Mouse (Mus musculus) common myeloid progenitor, adult 5-6 weeks (primary cell): ENCODE measurements at regions not wholly inside any gene's neighbourhood (a gene's known extent, or its start where the extent isn't known, plus 50 kb on each side); places are given as distances from the start of the nearest gene placed in this dataset.
A peak's percentile ranks its signal among the peaks of the same experiment; 100 is the strongest.

Experiments
- ATAC-seq: replicated peaks from 2 replicates; pipeline ENCODE4 v1.8.0; 2016; ENCODE audit warnings: low read depth, mild to moderate bottlenecking, moderate TSS enrichment, inconsistent platforms; ENCODE audit not compliant: poor library complexity, severe bottlenecking

DNA sequence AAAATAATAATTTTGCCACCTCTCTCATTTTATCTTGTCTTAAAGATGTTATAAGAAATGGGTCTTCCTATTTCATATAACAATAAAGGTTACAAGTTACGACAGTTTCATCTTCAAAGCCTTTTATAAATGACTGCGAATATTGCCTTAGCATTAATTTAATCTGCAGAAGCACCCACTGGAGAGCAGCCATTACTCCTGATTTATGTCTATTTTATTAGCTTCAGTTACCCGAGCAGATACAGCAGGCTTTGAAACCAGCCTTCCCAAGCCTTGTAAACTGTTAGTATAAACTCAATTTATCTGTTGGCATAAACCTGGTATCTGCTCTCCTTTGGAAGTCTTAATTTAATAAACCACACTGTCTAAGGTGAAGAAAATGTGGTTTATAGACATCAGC is 2851.6 kb upstream of the Gm6569 start:
- no peak for ATAC-seq

DNA sequence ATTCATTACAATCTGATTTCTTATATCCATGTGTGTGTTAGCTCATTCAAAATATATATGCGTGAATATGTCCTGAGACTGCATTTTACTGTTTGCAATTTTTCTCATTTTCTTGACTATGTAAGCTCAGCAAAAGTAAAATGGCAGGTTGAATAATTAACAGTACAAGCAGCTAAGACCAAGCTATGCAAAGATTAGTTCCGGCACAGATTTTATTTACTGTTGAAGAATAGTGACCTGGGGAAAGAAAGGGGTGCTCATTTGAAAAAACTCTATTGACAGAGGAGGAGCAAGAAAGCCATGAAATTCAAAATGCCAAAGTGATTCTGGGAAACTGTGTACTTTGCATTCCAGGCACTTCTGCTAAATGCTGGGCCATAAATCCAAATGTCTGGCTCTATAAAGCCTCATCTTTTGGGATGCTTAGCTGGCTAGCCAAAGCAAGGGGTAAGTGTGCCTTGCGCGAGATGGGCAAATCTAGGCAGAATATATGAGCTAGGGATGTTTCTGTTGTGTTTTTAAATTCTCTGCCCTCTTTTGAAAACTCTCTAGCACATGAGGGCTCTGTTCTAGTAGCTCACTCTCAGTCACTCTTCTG is 2846.3 kb upstream of the Gm6569 start:
- no peak for ATAC-seq

DNA sequence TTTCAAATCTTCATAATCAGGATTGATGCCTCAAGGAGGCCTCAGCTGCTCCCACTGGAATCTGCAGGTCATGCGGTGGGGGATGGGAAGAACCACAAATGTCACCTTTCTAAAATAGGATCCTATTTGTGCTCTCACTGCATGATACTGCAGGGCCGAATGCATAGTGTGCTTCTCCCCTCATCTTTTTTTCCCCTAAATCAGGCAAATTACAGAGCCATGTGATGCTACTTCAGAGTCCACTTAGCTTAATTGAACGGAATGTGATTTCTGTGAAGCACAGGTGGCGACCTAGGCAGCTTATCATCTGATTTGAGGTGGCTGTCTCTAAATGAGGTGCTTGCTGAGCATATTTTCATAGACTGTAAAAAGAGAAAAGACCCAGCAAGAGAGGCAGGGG is 2841.0 kb upstream of the Gm6569 start:
- no peak for ATAC-seq

DNA sequence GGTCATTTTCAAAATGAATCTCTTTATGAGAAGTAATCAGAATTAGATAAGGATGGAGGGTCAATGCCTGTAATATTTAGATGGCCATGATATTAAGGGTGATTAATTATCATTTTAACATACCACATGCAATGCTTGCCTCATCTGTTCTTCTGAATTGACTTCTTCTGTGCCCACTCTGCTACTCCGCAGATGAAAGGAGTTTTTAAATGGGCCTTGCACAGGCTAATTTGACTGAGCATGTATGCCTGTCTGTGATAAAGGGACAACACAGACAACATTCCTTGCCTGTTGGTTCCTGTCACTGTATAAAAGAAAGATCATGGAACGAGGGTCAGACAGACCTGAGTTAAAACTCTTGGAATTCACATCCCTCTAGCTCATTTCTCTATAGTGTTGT is 2824.0 kb upstream of the Gm6569 start:
- no peak for ATAC-seq

DNA sequence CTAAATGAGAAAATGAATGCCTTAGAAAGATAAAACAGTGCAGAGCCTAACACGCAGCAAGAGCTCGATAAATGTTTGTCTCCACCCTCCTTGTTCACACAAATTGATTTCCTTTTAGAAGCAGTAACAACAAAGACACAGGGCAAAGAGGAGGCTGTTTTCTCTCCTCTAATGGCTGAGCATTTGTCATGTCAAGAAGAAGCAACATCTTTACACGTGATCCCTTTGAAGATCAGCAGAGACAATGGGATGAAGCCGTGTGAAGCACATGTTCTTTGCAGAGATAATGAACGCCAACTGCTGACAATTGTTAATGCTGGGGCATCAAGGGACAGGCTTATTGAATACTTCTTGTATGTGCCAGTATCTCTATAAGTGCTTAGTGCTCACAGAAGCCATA is 2823.6 kb upstream of the Gm6569 start:
- no peak for ATAC-seq

DNA sequence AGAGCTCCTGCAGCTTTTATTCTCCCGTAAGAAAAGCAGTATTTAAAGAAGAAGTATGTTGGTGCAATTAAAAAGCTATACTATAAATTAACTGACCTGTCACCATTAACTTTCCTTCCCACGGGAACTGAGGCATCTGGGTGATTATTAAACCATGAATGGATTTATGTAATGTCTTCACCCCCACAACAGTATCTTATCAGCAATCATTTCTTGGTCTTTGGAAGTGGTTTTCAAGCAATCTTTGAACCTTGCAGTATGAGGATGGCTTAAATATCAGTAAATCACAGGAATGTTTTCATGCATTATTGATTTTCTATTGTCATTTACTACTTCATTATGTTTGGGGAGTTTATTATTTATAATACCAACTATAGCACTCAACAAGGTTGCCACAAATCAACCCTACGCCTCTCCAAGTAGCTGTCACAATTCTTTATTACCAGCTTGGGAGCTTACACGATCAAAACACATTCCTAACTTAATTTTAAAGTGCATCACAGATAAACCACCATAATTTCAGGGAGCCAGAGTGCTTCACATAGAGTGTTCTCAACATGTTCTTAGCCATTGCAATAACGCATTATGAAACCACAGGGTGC is 2780.0 kb upstream of the Gm6569 start:
- ATAC-seq: no peak

DNA sequence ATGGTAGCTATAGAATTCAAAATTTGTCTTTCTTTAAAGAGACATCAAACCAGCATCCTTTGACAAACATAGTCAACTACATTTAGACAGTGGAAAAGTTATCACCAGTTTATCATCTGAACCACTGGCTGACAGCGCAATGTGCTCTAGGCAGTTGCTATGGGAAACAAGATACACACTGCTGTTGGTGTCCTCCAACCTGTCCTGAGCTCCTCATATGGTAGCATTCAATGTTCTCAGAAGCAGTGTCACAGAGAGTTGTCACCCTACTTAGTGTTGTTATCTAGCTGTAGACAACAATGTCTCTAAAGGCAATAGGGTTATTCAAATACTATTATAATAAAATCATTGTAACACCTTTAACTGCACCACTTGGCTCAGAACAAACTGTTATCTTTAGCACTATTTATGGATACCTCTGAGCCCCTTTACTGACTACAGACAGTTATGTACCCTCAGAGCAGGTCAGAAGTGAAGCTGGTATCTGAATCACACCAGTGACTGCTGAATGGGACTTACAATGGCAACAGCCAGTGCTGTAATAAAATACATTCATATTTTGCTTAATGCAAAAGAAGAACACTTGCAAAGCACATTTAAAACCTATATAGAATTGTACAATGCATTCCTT is 2747.9 kb upstream of the Gm6569 start:
- no peak for ATAC-seq

DNA sequence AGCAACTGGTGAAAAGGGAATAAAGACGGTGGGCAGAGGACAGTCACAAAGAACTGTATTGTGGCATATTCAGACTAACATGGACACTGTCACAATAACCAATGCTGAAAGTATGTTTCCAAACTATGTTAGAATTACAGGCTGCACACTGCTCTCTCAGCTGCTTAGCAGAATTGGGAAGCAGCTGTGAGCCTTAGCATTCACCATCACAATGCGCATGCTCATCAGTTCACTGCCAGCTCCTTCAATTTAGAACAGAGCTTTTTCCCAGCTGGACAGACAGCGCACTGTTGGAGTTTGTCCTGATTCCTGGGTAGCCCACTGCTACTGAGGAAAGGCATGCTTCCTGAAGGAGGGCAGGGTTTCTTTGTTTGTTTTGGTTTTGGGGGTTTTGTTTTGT is 2735.2 kb upstream of the Gm6569 start:
- ATAC-seq: no peak

DNA sequence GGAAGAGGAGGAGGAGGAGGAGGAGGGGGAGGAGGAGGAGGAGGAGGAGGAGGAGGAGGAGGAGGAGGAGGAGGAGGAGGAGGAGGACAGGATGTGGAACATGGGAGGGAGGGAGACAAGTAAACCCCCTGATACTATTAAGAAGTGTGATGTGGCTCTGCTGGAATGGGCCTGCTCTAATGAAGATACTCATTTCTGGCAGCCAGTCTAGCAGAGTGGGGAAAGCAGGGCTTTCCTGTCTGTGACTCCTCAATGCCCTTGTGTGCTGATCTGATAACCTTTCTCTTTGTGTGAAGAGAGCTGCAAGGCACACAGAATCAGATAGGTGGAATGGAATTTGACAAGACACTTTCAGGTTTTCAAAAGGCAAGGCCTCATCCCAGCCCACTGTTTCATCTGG is 2704.6 kb upstream of the Gm6569 start:
- no peak for ATAC-seq

DNA sequence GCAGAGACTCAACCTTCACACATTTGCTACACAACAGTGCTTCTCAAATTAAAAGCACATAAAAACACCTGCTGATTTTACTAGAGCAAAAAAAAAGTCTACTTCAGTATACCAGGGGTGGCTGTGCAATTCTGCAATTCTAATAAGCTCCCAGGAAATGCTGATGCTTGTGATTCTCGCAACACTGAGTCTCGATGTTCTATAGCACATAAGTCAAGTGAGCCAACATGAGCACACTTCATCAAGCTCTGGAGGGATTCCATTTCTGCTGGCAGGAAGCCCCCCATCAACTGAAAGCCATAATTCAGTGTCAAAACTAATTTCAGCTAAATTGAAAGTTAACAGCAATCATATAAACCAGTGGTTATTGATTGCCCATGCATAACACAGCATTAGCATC is 2676.7 kb upstream of the Gm6569 start:
- no peak for ATAC-seq

DNA sequence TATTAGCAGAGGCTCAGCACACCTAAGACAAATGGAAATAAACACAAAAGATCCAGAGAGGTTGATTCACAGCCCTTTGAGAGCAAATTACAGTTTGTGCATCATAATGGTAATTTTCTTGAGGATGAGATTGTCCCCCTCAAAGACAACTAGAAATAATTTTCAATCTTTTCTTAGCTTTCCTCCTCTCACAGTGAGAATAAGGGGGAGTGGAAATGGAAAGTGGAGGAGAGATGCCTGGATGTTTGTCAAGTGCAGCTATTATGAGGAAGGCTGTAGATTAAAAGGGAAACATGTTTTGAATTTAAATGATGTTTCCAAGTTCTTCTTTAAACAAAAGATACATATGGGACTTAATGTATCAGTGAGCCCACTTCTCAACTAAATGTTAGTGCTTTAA is 2672.3 kb upstream of the Gm6569 start:
- no peak for ATAC-seq

DNA sequence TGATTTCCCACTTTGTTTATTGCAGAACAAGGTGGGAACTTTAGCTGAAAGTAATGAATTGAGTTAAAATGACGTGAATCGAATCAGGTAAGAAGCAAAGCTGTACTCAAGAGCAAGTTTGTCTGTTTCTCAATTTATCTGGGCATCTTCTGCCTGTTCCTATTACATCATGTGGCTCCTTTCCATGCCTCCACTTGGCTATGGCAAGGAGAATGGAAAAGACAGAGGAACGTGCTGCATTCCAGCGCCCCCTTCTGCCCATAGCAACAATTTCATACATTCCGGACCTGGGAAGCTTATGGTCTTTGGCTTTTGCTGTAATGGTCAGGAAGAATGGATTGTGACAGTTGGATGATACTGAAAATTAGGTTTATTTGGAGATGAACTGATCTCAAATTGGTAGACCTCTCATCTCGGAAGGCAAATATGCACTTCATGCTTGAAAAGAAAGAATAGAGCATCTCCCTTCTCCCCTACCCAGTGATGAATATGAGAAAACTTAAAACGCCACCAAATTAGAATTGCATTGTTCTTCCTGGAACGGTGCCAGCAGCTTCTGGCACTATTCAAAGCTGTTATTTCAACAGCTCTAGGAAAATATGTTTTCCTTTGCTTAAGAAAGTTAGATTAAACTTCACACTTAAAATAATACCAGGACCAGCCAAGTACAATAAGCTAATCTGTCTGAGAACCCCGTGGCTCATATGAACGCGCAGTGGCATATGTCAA is 2639.2 kb upstream of the Gm6569 start:
- no peak for ATAC-seq

DNA sequence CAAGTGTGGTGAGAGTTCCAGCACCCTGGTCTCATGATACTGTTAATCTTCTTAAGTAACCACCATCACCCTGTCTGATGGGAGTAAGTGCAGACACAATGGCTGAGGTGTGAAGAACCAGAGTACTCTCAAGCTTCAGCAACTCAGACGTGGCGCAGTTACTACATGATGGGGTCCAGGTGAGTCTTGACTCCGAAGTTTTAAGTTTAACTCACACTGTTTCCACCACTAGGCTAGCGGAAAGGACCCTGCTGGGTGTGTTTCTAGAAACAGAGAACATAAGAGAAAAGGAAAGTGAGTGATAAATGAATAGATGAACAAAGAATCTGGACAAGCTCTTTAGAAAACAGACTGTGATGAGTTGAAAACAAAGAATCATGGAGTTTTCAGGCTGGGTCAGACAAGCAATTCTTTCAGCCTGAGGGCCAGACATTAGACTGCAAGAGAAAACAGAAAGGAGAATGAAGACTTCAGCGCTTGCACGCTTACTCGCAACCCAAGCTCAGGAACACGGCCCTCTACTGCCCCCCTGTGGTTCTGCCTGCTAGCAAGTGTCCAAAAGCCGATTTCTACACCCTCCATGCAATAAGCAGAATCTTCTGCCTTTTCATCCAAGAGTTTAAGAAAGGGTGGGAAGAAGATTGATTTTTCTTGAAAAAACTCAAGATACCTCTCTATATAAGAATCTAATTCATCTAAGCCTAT is 2593.6 kb upstream of the Gm6569 start:
- ATAC-seq: peak; percentile 71; the same call in 1 of the 2 replicates

DNA sequence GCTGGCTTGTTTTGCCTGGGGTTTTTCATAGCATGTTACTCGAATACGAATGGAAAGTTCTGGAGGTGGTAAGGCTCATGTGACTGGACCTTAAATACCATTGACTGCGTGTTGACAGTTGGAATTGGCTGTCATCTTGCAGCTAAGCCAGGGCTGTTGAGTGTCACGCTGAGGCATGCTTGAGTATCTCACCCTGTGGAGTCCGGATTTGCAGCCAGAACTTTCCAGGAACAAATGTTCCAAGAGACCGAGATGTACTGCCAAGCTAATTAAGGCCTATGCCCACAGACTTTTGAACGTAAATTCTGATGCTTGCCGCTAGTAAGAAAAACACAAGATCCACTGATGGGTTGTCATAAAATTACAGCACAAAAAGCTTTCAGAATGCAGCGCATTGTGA is 2590.8 kb upstream of the Gm6569 start:
- ATAC-seq: no peak

DNA sequence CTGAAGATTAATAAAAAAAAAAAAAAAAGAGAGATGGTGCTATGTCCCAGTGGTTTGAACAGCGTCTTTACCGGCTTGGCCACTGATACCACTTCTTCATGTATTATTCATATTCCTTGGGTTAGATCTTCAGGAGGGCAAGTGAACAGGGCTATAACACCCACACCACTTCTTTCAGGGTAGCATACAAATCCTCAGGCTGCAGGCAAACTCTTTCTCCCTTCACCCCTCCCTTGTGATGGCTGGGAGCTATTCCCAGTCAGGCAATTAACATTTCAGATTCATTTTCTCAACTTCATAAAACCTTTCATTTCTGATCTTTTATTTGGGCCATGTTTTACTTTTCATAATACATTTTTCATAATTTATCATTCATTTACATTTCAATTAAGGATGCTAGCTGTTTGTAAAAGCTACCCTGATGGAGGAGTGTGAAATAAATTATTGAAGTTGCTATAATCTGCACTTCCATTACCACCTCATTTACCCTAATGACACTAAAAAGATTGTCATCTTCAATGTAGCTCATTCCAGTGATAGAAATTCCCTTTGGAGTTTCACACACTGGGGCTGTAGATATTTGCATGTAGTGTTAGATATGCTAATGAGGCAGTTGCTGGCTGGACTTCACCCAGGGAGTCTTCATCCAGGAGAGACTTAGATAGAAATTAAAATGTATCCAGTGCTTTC is 2558.3 kb upstream of the Gm6569 start:
- ATAC-seq: no peak

DNA sequence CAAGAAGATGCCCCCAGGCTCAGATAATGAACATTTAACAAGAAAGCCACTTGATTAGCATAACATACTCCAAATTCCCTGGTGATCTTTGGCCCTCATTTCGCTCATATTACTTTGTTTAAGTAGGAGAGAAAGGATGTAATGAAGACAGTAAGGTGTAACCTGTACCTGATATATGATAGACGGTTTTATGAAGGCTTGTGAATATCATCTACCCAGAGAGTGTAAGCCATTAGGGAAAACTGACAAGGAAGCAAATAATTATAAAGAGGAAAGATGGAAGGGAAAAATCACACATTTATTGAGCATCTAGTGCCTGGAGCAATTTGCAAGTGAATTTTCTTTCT is 2557.8 kb upstream of the Gm6569 start:
- no peak for ATAC-seq

DNA sequence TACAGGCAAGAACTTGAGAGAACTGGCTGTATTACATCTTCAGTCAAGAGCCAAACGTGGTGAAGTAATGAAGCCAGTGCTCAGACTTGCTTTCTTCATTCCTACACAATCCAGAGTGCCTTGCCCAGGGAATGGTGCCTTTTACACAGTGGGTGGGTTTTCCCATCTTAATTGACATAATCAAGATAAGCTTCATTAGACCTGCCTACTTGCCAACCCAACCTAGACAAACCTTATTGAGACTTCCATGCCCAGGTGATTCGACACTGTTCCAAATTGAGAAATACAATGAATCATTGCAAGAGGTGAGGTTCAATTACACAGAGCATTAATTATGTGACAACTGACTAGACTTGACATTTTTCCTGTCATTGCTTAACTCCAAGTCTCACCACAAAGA is 2557.0 kb upstream of the Gm6569 start:
- ATAC-seq: no peak

DNA sequence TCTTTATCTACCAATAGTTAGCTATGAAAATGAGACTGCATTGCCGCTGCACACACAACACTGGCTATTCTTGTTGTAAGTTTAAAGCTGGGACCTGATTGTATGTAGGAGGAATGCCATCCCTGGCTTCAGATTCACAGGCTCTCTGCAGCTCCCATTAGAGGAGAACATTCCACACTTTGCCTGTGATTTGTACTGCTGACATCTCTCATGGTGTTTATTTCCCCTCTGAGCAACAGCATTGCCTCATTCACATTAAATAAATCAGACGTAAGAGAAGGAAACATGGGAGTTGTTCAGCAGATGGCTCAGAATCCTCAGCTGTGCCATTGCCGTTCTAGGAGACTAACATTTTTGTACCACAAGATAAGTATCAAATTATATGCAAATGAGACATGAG is 2550.6 kb upstream of the Gm6569 start:
- ATAC-seq: no peak

DNA sequence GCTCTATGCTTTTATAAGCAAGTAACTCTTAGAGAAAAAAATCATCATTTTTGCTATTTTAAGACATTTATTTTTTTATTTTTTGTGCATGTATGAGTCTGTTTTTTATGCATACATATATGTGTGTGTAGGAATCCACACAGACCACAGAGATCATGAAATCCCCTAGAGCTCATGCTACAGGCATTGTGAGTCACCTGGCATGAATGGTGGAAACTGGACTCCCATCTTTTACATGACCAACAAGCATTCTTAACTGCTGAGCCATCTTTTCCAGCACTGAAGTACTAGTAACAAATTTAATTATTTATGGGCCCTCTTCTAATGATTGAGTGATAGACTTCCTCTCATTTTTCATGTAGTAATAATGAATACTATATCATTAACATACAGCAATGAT is 2531.8 kb upstream of the Gm6569 start:
- ATAC-seq: no peak

DNA sequence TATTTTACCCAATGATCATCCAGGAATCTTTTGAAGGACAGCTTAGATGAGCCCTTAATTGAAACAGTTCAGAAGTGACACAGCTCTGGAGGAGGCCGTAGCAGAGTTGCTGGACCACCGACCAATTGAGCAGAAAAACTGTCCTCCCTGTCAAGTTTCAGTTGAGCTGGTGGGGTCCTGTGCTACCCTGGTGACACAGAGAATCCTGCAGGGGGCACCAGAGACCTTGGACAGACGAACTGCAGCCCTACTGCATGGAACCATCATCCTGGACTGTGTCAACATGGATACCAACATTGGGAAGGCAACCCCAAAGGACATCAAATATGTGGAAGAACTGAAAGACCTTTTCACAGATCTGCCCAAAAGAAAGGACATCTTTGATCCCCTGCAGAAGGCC is 2524.1 kb upstream of the Gm6569 start:
- ATAC-seq: no peak
